Mouse (Mus musculus): Measurements from ENCODE around the gene Ajap1.

Ajap1 gene

GRCm38 (mm10) chr4:153453496-153453895 lies 29.1 kb downstream of the Ajap1 start:
- no peak for DNase-seq (ENCODE audit: low spot score)

- DNase-seq (ENCODE audit: low spot score) = no peak
These were observed 31.1 kb downstream of the Ajap1 start for GRCm38 (mm10) chr4:153451516-153451915.

- no peak for DNase-seq (ENCODE audit: low spot score)
These were observed 40.1 kb downstream of the Ajap1 start for GRCm38 (mm10) chr4:153442522-153442921.

GRCm38 (mm10) chr4:153439868-153440267 lies 42.7 kb downstream of the Ajap1 start:
- no peak for DNase-seq (ENCODE audit: low spot score)

- no peak for DNase-seq (ENCODE audit: low spot score)
These were observed 43.6 kb downstream of the Ajap1 start for GRCm38 (mm10) chr4:153439031-153439430.

GRCm38 (mm10) chr4:153437196-153437595 lies 45.4 kb downstream of the Ajap1 start:
- DNase-seq (ENCODE audit: low spot score) = no peak

GRCm38 (mm10) chr4:153435917-153436316 lies 46.7 kb downstream of the Ajap1 start:
- DNase-seq (ENCODE audit: low spot score) = no peak

- no peak for DNase-seq (ENCODE audit: low spot score)
These were observed 52.6 kb downstream of the Ajap1 start for GRCm38 (mm10) chr4:153429971-153430370.

- DNase-seq (ENCODE audit: low spot score) = no peak
These were observed 56.5 kb downstream of the Ajap1 start for GRCm38 (mm10) chr4:153425961-153426656.

GRCm38 (mm10) chr4:153424324-153424723 lies 58.3 kb downstream of the Ajap1 start:
- no peak for DNase-seq (ENCODE audit: low spot score)

GRCm38 (mm10) chr4:153417926-153418325 lies 64.7 kb downstream of the Ajap1 start:
- DNase-seq (ENCODE audit: low spot score) = no peak

GRCm38 (mm10) chr4:153417164-153417896 lies 65.3 kb downstream of the Ajap1 start:
- DNase-seq (ENCODE audit: low spot score) = no peak

GRCm38 (mm10) chr4:153416111-153416510 lies 66.5 kb downstream of the Ajap1 start:
- DNase-seq (ENCODE audit: low spot score) = no peak

- DNase-seq (ENCODE audit: low spot score) = no peak
These were observed 84.2 kb downstream of the Ajap1 start for GRCm38 (mm10) chr4:153398421-153398820.

GRCm38 (mm10) chr4:153387478-153387877 lies 95.1 kb downstream of the Ajap1 start:
- DNase-seq (ENCODE audit: low spot score) = no peak

GRCm38 (mm10) chr4:153381433-153381832 lies 101.2 kb downstream of the Ajap1 start:
- DNase-seq (ENCODE audit: low spot score) = no peak

GRCm38 (mm10) chr4:153380885-153381284 lies 101.7 kb downstream of the Ajap1 start:
- DNase-seq (ENCODE audit: low spot score) = no peak

- DNase-seq (ENCODE audit: low spot score) = no peak
These were observed 104.6 kb downstream of the Ajap1 start for GRCm38 (mm10) chr4:153377981-153378380.

GRCm38 (mm10) chr4:153374233-153374632 lies 108.4 kb downstream of the Ajap1 start:
- no peak for DNase-seq (ENCODE audit: low spot score)

GRCm38 (mm10) chr4:153373125-153373524 lies 109.5 kb downstream of the Ajap1 start:
- DNase-seq (ENCODE audit: low spot score) = no peak

- no peak for DNase-seq (ENCODE audit: low spot score)
These were observed 113.9 kb downstream of the Ajap1 start for GRCm38 (mm10) chr4:153368620-153369159.

- DNase-seq (ENCODE audit: low spot score) = no peak
These were observed 121.6 kb downstream of the Ajap1 start for GRCm38 (mm10) chr4:153360868-153361545.

- no peak for DNase-seq (ENCODE audit: low spot score)
These were observed 124.4 kb downstream of the Ajap1 start for GRCm38 (mm10) chr4:153358243-153358550.

Data from spleen, adult 12 weeks (tissue).